Mouse (Mus musculus) heart, embryonic 16.5 days (tissue): ENCODE measurements around the gene Aktip. TPM values are rescaled to one million over a fixed set of nuclear protein-coding genes. Genes with fewer than 3 reads are reported as not detected.

Source experiments
- ATAC-seq: fragments of 200-750 bp; cut with Nextera tagmentation; replicated peaks from 2 replicates; pipeline ENCODE4 v1.8.0; 2017; ENCODE audit warnings: moderate number of reproducible peaks; ENCODE audit not compliant: insufficient read depth, low FRiP score; ENCODE audit errors: extremely low read depth
- H3K27ac ChIP-seq: fragments of 300-500 bp; sonication (generic); 2 replicates; pipeline ENCODE4 v1.5.1; 2014; ENCODE audit warnings: mild to moderate bottlenecking, low read length, control low read depth, moderate library complexity
- H3K27me3 ChIP-seq: fragments of 300-500 bp; sonication (generic); 2 replicates; pipeline ENCODE4 v1.6.1; 2014; ENCODE audit warnings: low read length, mixed read lengths; ENCODE audit not compliant: control insufficient read depth, insufficient read depth
- H3K36me3 ChIP-seq: fragments of 300-500 bp; sonication (generic); 2 replicates; pipeline ENCODE4 v1.6.1; 2014; ENCODE audit not compliant: control insufficient read depth, insufficient read depth
- H3K4me1 ChIP-seq: fragments of 300-500 bp; sonication (generic); 2 replicates; pipeline ENCODE4 v1.6.1; 2014; ENCODE audit warnings: low read length, mixed read lengths; ENCODE audit not compliant: control insufficient read depth, insufficient read depth
- H3K4me2 ChIP-seq: fragments of 300-500 bp; sonication (generic); 2 replicates; pipeline ENCODE4 v1.6.1; 2014; ENCODE audit warnings: low read depth, mild to moderate bottlenecking, control low read depth, low read length
- H3K4me3 ChIP-seq: fragments of 300-500 bp; sonication (generic); 2 replicates; pipeline ENCODE4 v1.5.1; 2014; ENCODE audit warnings: mild to moderate bottlenecking, control low read depth, low read length
- H3K9ac ChIP-seq: fragments of 300-500 bp; sonication (generic); 2 replicates; pipeline ENCODE4 v1.6.1; 2014; ENCODE audit warnings: low read length, control low read depth
- H3K9me3 ChIP-seq: fragments of 300-500 bp; sonication (generic); replicated peaks from 2 replicates; pipeline ENCODE4 v1.6.1; 2016; ENCODE audit warnings: low read length; ENCODE audit not compliant: control insufficient read depth
- WGBS: fragments of 180-500 bp; shearing (Covaris S2); extraction: QIAGEN DNeasy Blood & Tissue Kit; methylation state at CpG from one replicate; pipeline ENCODE4 v1.1.7; 2014; 5-methylcytosine and 5-hydroxymethylcytosine counted together
- polyA plus RNA-seq: library from polyadenylated mRNA; unstranded; fragments of >200 nt; fragmentation: Nextera tagmentation; extraction: Ambion mirVana; gene quantifications from 2 replicates; pipeline ENCODE4 v1.2.1, GENCODE M21; 2015

Gene Aktip
- polyA plus RNA-seq, 1 experiment from 2014 or later = 52.3 TPM

DNA sequence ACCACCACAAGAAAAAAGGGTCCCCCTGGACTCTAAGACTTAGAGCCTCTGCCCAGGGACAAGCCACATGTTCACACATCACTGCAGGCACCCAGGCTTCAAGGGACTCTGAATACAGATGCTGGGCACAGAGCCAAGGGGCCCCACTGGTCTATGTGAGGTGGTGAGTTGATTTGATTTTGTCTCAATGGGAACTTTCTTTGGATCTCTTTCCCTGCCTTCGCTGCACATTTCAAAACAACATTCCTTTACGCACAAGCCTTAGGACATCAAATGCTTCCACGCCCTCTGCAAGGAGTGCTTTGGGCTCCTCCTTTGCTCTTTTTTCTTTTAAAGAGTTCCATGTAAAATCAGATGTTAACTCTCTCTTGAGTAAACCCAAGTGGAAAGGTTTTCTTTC lies 1.7 kb downstream of the Aktip start:
- 29% methylated on average over 3 of the region's 3 CpGs for WGBS
- H3K36me3 ChIP-seq = no peaks in the 10 kb centered on the region
- no peak overlapping the region for H3K4me3 ChIP-seq
- no peaks in the 10 kb centered on the region for H3K9me3 ChIP-seq
- H3K27me3 ChIP-seq = no peaks in the 10 kb centered on the region
- H3K9ac ChIP-seq = no peak overlapping the region
- H3K27ac ChIP-seq = no peak overlapping the region
- H3K4me1 ChIP-seq = peaks cover 6% of the 10 kb centered on the region; the same call in 1 of the 2 replicates
- ATAC-seq = no peak
- H3K4me2 ChIP-seq = no peak overlapping the region

GRCm38 (mm10) chr8:91197233-91197632 lies 2.5 kb downstream of the Aktip start:
- H3K36me3 ChIP-seq = no peaks in the 10 kb centered on the region
- no peaks in the 10 kb centered on the region for H3K9me3 ChIP-seq
- 76% methylated on average over 5 of the region's 5 CpGs for WGBS
- H3K27ac ChIP-seq = no peak overlapping the region
- no peak for ATAC-seq
- peaks cover 6% of the 10 kb centered on the region; the same call in 1 of the 2 replicates for H3K4me1 ChIP-seq
- H3K9ac ChIP-seq = no peak overlapping the region
- H3K4me2 ChIP-seq = no peak overlapping the region
- H3K27me3 ChIP-seq = no peaks in the 10 kb centered on the region
- no peak overlapping the region for H3K4me3 ChIP-seq

DNA sequence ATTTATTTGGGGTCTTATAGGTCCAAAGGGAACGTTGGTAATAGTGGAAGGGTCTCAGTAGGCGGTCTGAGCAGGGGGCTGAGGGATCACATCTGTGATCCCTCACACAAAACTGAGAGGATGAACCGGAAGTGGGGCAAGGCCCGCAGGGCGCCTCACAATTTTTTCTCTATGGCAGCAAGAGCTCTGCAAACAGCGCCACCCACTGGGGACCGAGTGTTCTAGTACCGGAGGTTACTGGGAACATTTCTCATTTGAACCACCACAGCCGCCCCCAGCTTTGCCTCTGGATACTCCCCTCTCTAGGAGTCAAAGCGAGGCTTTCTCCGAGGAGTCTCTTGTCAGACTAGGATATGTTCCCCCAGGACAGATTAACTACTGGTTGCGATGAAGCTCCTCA lies 3.1 kb downstream of the Aktip start:
- Histone ChIP-seq H3K4me1 (peaks cover 6% of the 10 kb centered on the region; the same call in 1 of the 2 replicates), H3K4me3 (no peak overlapping the region), H3K27me3 (no peaks in the 10 kb centered on the region), H3K4me2 (no peak overlapping the region), H3K9me3 (no peaks in the 10 kb centered on the region), H3K36me3 (no peaks in the 10 kb centered on the region), H3K27ac (no peak overlapping the region), H3K9ac (no peak overlapping the region)
- no peak for ATAC-seq
- WGBS = 76% methylated on average over 12 of the region's 12 CpGs

- ATAC-seq = no peak
- Histone ChIP-seq H3K27me3 (peaks cover 4% of the 10 kb centered on the region), H3K9ac (no peak overlapping the region), H3K9me3 (no peaks in the 10 kb centered on the region), H3K4me3 (no peak overlapping the region), H3K4me1 (peaks cover 6% of the 10 kb centered on the region; the same call in 1 of the 2 replicates), H3K27ac (no peak overlapping the region), H3K36me3 (no peaks in the 10 kb centered on the region), H3K4me2 (no peak overlapping the region)
- WGBS = 75% methylated on average over 2 of the region's 2 CpGs
These were observed 5.7 kb downstream of the Aktip start for GRCm38 (mm10) chr8:91194081-91194480.

- ATAC-seq = no peak
- peaks cover 1% of the 10 kb centered on the region; the same call in 1 of the 2 replicates for H3K4me1 ChIP-seq
- WGBS = 76% methylated on average over 5 of the region's 5 CpGs
These were observed 6.8 kb downstream of the Aktip start for GRCm38 (mm10) chr8:91192941-91193340.

GRCm38 (mm10) chr8:91190816-91191340 lies 8.9 kb downstream of the Aktip start:
- Histone ChIP-seq H3K4me1 (no peaks in the 10 kb centered on the region), H3K36me3 (no peaks in the 10 kb centered on the region), H3K9me3 (no peaks in the 10 kb centered on the region), H3K27me3 (peaks cover 6% of the 10 kb centered on the region), H3K4me2 (peak overlapping the region; percentile 56), H3K27ac (no peak overlapping the region), H3K9ac (peak overlapping the region; percentile 3; the same call in 1 of the 2 replicates), H3K4me3 (no peak overlapping the region)
- 5% methylated on average over 17 of the region's 17 CpGs for WGBS
- peak; percentile 80; the same call in 1 of the 2 replicates for ATAC-seq

More at GRCm38 (mm10) chr8:91192941-91193340, 6.8 kb downstream of the Aktip start:
- no peak overlapping the region for H3K4me2 ChIP-seq
- H3K9ac ChIP-seq = no peak overlapping the region
- no peaks in the 10 kb centered on the region for H3K36me3 ChIP-seq
- H3K27ac ChIP-seq = no peak overlapping the region
- no peak overlapping the region for H3K4me3 ChIP-seq
- no peaks in the 10 kb centered on the region for H3K9me3 ChIP-seq
- H3K27me3 ChIP-seq = peaks cover 6% of the 10 kb centered on the region

GRCm38 (mm10) chr8:91188152-91188551 lies 11.6 kb downstream of the Aktip start:
- peaks cover 3% of the 10 kb centered on the region; the same call in 1 of the 2 replicates for H3K9me3 ChIP-seq
- H3K36me3 ChIP-seq = no peaks in the 10 kb centered on the region
- 61% methylated on average over 9 of the region's 11 CpGs for WGBS
- H3K27me3 ChIP-seq = peaks cover 6% of the 10 kb centered on the region
- H3K9ac ChIP-seq = no peak overlapping the region
- no peaks in the 10 kb centered on the region for H3K4me1 ChIP-seq
- no peak overlapping the region for H3K4me2 ChIP-seq
- H3K27ac ChIP-seq = no peak overlapping the region
- H3K4me3 ChIP-seq = no peak overlapping the region
- no peak for ATAC-seq

DNA sequence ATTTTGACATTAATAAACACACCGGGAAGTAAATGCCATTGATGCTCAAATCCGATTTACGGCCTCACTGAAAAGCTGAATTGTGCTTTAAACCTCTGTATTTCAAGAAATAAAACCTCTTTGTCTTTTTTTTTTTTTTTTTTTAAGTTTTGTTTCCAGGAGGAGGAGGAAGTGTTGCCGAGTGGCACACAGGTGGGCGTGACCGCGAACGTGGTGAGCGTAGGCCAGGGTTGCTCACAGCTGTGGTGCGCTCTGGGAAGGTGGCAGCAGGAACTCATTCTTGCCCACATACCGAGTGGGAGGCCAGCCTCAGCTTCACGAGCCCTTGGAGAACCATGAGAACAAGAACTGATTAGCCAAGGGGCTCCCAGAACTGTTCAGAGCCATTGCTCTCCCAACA lies 13.4 kb downstream of the Aktip start:
- Histone ChIP-seq H3K9me3 (peaks cover 3% of the 10 kb centered on the region; the same call in 1 of the 2 replicates), H3K4me3 (no peak overlapping the region), H3K36me3 (no peaks in the 10 kb centered on the region), H3K9ac (no peak overlapping the region), H3K4me2 (no peak overlapping the region), H3K27me3 (peaks cover 6% of the 10 kb centered on the region), H3K27ac (no peak overlapping the region), H3K4me1 (no peaks in the 10 kb centered on the region)
- WGBS = 70% methylated on average over 12 of the region's 12 CpGs
- no peak for ATAC-seq

GRCm38 (mm10) chr8:91177708-91178107 lies 22.1 kb downstream of the Aktip start:
- no peaks in the 10 kb centered on the region for H3K36me3 ChIP-seq
- no peaks in the 10 kb centered on the region for H3K9me3 ChIP-seq
- 0% methylated on average over 1 of the region's 1 CpGs for WGBS
- no peak for ATAC-seq
- H3K9ac ChIP-seq = no peak overlapping the region
- no peaks in the 10 kb centered on the region for H3K4me1 ChIP-seq
- no peak overlapping the region for H3K4me2 ChIP-seq
- no peaks in the 10 kb centered on the region for H3K27me3 ChIP-seq
- H3K27ac ChIP-seq = no peak overlapping the region
- no peak overlapping the region for H3K4me3 ChIP-seq
